Mouse (Mus musculus): ENCODE data around the gene Farsb. TPM values are rescaled to one million over a fixed set of nuclear protein-coding genes. Genes with fewer than 3 reads are reported as not detected.

The Farsb gene
- polyA plus RNA-seq, 1 experiment = 125 TPM

DNA sequence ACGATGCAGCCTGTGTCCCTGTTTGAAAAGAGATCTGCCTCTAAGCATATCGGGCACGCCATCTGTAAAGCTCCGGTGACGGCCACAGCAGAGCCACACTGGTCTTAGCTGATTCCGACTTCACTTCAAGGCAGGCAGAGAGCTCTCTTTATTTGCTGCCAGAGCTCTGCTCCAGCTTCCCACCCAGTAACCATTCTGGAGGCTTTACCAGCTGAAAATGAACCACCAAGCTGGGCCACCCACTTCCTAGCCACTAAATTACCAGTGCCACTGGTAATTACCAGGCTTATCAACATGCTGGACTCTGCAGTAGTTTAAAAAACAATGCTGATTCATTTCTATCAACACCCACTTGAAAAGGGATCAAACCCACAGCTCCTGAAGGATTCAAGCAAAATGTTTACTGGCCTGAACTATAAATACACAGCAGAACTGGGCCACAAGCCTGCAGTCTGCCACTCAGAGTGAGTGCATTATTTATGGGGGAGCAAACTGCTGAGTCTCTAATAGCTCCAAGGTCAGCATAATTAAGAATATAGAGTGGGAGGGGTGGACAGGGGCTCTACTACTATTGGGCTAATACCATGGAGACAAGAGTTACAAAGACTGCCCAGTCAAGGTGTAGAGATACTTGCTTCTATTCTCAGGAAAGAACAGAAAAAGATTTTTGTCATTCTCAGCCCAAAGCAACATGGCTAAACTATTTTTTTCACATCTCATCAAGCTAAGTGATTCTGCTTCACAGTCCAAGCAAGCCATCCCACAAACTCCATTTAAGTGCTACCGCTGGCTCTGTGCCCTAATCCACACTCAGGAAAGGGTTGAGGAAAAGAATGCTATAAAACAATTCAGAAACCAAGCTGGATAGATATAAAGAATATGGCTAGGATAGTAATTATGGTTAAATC is 62.6 kb downstream of the Farsb start:
- Histone ChIP-seq H3K27ac (ENCODE audit: insufficient read depth, low read length) (no peak overlapping the region), H3K4me3 (ENCODE audit: insufficient read depth, low read length) (no peak overlapping the region), H3K4me1 (ENCODE audit: control insufficient read depth, insufficient read depth, low read length) (peaks cover 2% of the 10 kb centered on the region; the same call in 1 of the 2 replicates)
- TF ChIP-seq CTCF (IDR thresholded peaks at IDR 0.05; ENCODE audit: borderline replicate concordance, insufficient read depth, low read length) = no peak
- no peak for TF ChIP-seq POLR2A (IDR thresholded peaks at IDR 0.05; ENCODE audit: low read depth, low read length)

DNA sequence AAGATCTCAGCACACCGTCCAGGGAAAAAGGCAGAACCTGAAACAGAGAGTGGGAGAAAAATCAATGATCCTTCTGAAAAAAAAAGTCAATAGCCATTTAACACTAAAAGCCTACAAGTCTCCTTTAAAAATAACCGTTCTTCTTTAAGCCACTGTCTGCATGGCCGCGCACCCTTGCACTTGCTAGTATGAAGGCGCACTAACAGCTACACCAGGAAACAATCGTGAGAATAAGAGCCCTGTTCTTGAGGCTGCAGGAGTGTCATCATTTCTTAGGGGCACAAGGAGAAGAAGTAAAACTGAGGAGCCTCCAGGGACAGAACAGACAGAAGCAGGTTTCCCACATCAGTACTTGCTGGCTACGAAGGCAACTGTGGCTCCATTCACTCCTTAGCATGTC is 63.4 kb downstream of the Farsb start:
- TF ChIP-seq CTCF (IDR thresholded peaks at IDR 0.05; ENCODE audit: borderline replicate concordance, insufficient read depth, low read length) = no peak
- Histone ChIP-seq H3K4me1 (ENCODE audit: control insufficient read depth, insufficient read depth, low read length) (peaks cover 2% of the 10 kb centered on the region; the same call in 1 of the 2 replicates), H3K27ac (ENCODE audit: insufficient read depth, low read length) (no peak overlapping the region), H3K4me3 (ENCODE audit: insufficient read depth, low read length) (no peak overlapping the region)

DNA sequence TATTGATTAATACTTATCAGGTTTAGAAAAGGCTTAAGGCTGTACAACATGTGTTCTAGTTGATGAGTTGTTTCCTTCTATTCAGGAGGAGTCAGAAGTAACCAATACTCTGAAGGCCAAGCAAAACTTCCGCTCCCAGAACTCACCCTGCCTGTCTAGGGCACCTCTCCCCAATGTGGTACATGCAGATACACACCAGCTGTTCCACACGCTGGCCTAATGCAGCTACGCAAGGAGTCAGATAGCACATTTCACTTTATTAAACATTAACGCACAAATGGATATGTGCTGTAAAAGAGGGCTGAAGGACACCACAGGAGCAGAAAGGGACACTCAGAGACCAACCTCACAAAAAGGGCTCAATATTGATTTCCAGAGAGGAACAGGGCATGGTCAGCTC is 63.8 kb downstream of the Farsb start:
- TF ChIP-seq CTCF (IDR thresholded peaks at IDR 0.05; ENCODE audit: borderline replicate concordance, insufficient read depth, low read length) = no peak
- TF ChIP-seq POLR2A (IDR thresholded peaks at IDR 0.05; ENCODE audit: low read depth, low read length) = no peak
- H3K27ac ChIP-seq (ENCODE audit: insufficient read depth, low read length) = no peak overlapping the region
- no peak overlapping the region for H3K4me3 ChIP-seq (ENCODE audit: insufficient read depth, low read length)

DNA sequence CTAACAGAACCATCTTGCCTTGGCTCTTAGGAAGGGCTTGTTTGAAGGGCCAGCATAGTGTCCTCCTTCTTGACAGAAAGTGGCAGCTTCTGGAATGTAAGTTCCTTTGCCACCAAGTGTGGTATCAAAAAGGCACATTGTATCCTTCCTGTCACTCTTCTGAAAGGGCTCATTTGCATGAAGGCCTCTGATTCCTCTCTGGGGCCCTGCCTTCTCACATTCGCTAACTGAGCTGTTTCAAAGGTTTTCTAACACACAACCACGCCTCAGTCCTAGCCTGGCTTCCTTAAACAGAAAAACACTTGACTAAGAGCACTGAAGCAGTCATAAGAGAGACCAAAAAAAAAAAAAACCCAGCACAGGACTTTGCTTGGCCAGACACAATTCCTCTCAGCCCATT is 66.1 kb downstream of the Farsb start:
- H3K4me1 ChIP-seq (ENCODE audit: control insufficient read depth, insufficient read depth, low read length) = peaks cover 2% of the 10 kb centered on the region; the same call in 1 of the 2 replicates
- no peak overlapping the region for H3K4me3 ChIP-seq (ENCODE audit: insufficient read depth, low read length)
- TF ChIP-seq CTCF (IDR thresholded peaks at IDR 0.05; ENCODE audit: borderline replicate concordance, insufficient read depth, low read length) (no peak), POLR2A (IDR thresholded peaks at IDR 0.05; ENCODE audit: low read depth, low read length) (no peak)
- no peak overlapping the region for H3K27ac ChIP-seq (ENCODE audit: insufficient read depth, low read length)

More for the DNA sequence above, 63.8 kb downstream of the Farsb start:
- peaks cover 2% of the 10 kb centered on the region; the same call in 1 of the 2 replicates for H3K4me1 ChIP-seq (ENCODE audit: control insufficient read depth, insufficient read depth, low read length)

DNA sequence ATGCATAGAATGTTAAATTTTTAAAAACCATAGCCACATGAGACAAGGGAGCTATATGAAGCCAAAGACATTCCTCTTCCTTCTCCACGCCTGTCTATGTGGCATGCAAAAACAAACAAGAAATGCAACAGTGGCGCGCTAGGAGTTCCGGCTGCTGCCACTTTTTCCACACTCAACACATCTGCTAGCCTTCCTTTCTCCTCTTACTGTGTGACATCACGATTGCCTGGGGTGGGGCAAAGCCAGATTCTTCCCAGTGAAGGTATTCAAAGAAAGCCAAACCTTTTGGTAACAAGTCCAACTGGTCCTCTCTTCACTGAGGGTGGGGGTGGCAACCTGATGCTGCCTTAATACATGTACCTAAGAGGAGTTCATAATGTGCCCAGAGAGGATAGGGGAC is 66.9 kb downstream of the Farsb start:
- Histone ChIP-seq H3K4me1 (ENCODE audit: control insufficient read depth, insufficient read depth, low read length) (peaks cover under 1% of the 10 kb centered on the region; the same call in 1 of the 2 replicates), H3K4me3 (ENCODE audit: insufficient read depth, low read length) (no peak overlapping the region), H3K27ac (ENCODE audit: insufficient read depth, low read length) (no peak overlapping the region)
- TF ChIP-seq CTCF (IDR thresholded peaks at IDR 0.05; ENCODE audit: borderline replicate concordance, insufficient read depth, low read length) (no peak), POLR2A (IDR thresholded peaks at IDR 0.05; ENCODE audit: low read depth, low read length) (no peak)

DNA sequence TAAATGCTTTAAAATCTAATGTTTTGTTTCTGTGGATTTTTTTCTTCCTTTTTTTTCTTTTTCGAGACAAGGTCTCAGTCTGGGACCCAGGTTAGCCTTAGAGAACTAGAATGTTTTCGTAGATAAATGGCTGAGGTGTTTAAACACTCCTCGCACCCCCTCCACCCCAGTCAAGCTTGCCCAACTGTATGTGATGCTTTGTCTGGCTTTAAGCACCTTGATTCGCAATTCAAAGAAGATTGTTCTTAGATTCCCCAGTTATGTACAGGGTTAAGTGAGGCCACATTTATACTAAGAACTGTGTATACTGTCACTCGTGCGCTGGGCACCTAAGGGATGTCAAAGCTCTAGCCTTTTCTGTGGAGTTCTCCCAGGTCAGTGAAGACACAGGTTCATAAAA is 68.4 kb downstream of the Farsb start:
- Histone ChIP-seq H3K27ac (ENCODE audit: insufficient read depth, low read length) (no peak overlapping the region), H3K4me3 (ENCODE audit: insufficient read depth, low read length) (no peak overlapping the region), H3K4me1 (ENCODE audit: control insufficient read depth, insufficient read depth, low read length) (no peaks in the 10 kb centered on the region)
- TF ChIP-seq CTCF (IDR thresholded peaks at IDR 0.05; ENCODE audit: borderline replicate concordance, insufficient read depth, low read length) (no peak), POLR2A (IDR thresholded peaks at IDR 0.05; ENCODE audit: low read depth, low read length) (no peak)

GRCm38 (mm10) chr1:78419593-78419992 is 69.1 kb downstream of the Farsb start:
- TF ChIP-seq CTCF (IDR thresholded peaks at IDR 0.05; ENCODE audit: borderline replicate concordance, insufficient read depth, low read length) (peak; percentile 58), POLR2A (IDR thresholded peaks at IDR 0.05; ENCODE audit: low read depth, low read length) (no peak)
- no peak overlapping the region for H3K27ac ChIP-seq (ENCODE audit: insufficient read depth, low read length)

DNA sequence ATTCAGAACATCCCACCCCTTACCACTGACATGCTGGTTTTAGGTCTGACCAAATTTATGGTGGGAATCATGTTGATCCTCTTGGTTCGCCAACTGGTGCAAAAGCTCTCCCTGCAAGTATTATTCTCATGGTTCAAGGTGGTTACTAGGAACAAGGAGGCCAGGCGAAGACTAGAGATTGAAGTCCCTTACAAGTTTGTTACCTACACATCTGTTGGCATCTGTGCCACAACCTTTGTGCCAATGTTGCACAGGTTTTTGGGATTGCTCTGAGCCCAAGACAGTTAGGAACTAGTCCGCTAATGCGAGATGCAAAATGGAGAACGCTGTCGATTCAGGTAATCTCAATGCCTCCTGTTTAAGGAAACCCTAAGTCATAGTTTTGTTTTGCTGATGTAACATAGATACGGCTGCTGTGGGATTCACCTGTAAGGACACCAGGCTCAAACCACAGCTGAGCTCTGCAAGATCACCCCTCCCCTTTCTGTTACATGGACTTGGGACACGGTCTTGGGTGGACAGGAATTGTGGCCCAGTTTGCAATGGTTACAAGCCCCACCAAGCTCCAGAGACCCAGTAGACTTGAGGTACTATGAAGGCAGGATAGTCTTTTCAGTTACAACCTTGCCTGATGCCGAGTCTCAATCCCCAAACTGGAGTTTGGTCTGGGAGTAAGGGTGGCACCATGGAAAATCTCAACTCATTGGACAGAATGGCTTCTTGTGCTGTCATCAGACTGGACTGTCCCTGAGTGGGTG is 71.4 kb downstream of the Farsb start:
- TF ChIP-seq CTCF (IDR thresholded peaks at IDR 0.05; ENCODE audit: borderline replicate concordance, insufficient read depth, low read length) = no peak
- no peak for TF ChIP-seq POLR2A (IDR thresholded peaks at IDR 0.05; ENCODE audit: low read depth, low read length)
- H3K27ac ChIP-seq (ENCODE audit: insufficient read depth, low read length) = no peak overlapping the region
- H3K4me3 ChIP-seq (ENCODE audit: insufficient read depth, low read length) = no peak overlapping the region
- H3K4me1 ChIP-seq (ENCODE audit: control insufficient read depth, insufficient read depth, low read length) = no peaks in the 10 kb centered on the region

More at GRCm38 (mm10) chr1:78419593-78419992, 69.1 kb downstream of the Farsb start:
- Histone ChIP-seq H3K4me1 (ENCODE audit: control insufficient read depth, insufficient read depth, low read length) (no peaks in the 10 kb centered on the region), H3K4me3 (ENCODE audit: insufficient read depth, low read length) (no peak overlapping the region)

DNA sequence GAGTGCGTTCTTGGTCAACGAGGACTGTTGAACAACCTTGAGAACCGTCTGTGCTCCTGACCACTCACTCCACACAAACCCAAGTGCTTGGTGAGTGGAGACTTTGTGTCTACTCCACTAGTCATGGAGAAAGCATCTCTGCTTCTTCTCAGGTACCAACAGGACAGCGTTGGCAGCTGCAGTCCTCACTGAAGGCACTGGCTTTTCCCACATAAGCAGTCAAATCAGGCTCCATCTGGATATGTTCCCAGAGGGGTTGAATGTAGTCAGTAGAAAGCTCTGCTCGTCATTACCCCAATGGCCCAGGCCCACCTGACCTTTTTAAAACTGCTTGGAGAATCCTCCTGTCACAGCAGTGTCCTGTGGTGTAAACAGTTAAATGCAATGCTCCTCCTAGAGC is 74.3 kb downstream of the Farsb start:
- Histone ChIP-seq H3K27ac (ENCODE audit: insufficient read depth, low read length) (no peak overlapping the region), H3K4me1 (ENCODE audit: control insufficient read depth, insufficient read depth, low read length) (no peaks in the 10 kb centered on the region), H3K4me3 (ENCODE audit: insufficient read depth, low read length) (no peak overlapping the region)
- no peak for TF ChIP-seq POLR2A (IDR thresholded peaks at IDR 0.05; ENCODE audit: low read depth, low read length)
- TF ChIP-seq CTCF (IDR thresholded peaks at IDR 0.05; ENCODE audit: borderline replicate concordance, insufficient read depth, low read length) = no peak

- Histone ChIP-seq H3K27ac (ENCODE audit: insufficient read depth, low read length) (no peak overlapping the region), H3K4me3 (ENCODE audit: insufficient read depth, low read length) (no peak overlapping the region), H3K4me1 (ENCODE audit: control insufficient read depth, insufficient read depth, low read length) (no peaks in the 10 kb centered on the region)
- TF ChIP-seq POLR2A (IDR thresholded peaks at IDR 0.05; ENCODE audit: low read depth, low read length) (no peak), CTCF (IDR thresholded peaks at IDR 0.05; ENCODE audit: borderline replicate concordance, insufficient read depth, low read length) (no peak)
These were observed 76.0 kb downstream of the Farsb start for GRCm38 (mm10) chr1:78412668-78413067.

Data from embryonic fibroblast, embryonic 13.5 days (primary cell).